Comparison of ENCODE assay signal across 20 mouse cellular contexts in the genomic region with DNA sequence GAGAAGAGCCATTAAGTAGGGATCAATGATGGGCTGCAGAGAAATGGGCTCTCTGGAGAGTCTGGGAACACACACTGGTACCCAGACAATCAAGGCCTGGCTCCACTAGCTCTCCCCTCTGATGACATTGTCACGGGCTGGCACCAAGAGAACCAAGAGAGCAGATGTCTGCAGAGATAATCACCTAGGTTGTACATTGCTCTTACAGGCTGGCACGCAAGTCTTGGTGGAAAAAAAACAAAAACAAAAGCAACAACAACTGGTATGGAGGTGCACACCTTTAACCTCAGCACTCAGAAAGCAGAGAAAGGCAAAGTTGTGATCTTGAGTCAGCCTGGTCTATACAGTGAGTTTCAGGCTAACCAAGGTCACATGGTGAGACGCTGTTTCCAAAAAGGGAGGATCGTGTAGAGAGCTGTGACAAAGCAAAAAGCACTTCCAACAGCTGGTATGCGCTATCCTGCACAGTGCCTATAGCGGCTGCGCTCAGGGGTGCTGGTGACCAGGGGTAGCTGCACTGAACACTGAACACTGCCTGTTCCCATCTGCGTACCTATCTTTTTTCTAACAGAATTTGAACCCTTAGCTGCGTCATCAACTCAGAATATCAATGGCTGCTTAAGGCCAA. TPM values are rescaled to one million over a fixed set of nuclear protein-coding genes. Genes with fewer than 3 reads are reported as not detected.
DNase-seq lines count a peak whose midpoint lies in the region; ATAC-seq and TF ChIP-seq lines count a peak whose summit lies in the region.
"Had no signal": no experiment of that assay in that cellular context is flagged by ENCODE, and none has a peak within 500 bp of the region (broad histone marks: within the 10 kb centered on the region; RNA-seq: fewer than 3 reads in every experiment).

No protein-coding gene starts in this region.

- no peak for DNase-seq in left cerebral cortex, adult 2 months (ENCODE audit: extremely low spot score in 1 of 2, low spot score in 2 of 2)
- DNase-seq in left cerebral cortex, adult 11 months (ENCODE audit: low spot score): no peak
- no peak for DNase-seq in heart, embryonic 10.5 days (ENCODE audit: low spot score)
- DNase-seq in frontal cortex, postnatal 36 days (ENCODE audit: low spot score in 2 of 2): no peak
- DNase-seq in layer of hippocampus, postnatal 25 days (ENCODE audit: extremely low spot score in 1 of 2, low spot score in 1 of 2): no peak
- DNase-seq: cerebellum, adult 2 months; cerebellum, postnatal 36 days; midbrain, embryonic 14.5 days; thymus, postnatal 25 days had no signal

- H3K4me1 ChIP-seq in liver, embryonic 15.5 days (replicated peaks): peaks cover 57% of the 10 kb centered on the region
- H3K4me1 ChIP-seq in heart, embryonic 10.5 days: peaks cover 11% of the 10 kb centered on the region

- intact Hi-C loops in left cerebral cortex, adult 2 months (cut with DNase I): loop anchor here (1.0 kb wide), 1 partner anchor 8 kb away; no protein-coding TSS in a partner anchor

- H3K27ac ChIP-seq in left cerebral cortex, adult 2 months: peak overlapping the region; percentile 80; the same call in 1 of the 2 replicates
- peak overlapping the region; percentile 60 for H3K27ac ChIP-seq in liver, embryonic 15.5 days (replicated peaks)
- no peak overlapping the region for H3K27ac ChIP-seq in heart, embryonic 10.5 days
- H3K27ac ChIP-seq: embryonic facial prominence, embryonic 12.5 days; hindbrain, embryonic 14.5 days; kidney, embryonic 15.5 days; macrophage had no signal

- no peak for TF ChIP-seq CTCF in left cerebral cortex, adult 2 months (IDR thresholded peaks at IDR 0.05)

- H3K9me3 ChIP-seq in liver, embryonic 15.5 days (replicated peaks): no peaks in the 10 kb centered on the region
- H3K9me3 ChIP-seq in heart, embryonic 10.5 days: no peaks in the 10 kb centered on the region
- H3K9me3 ChIP-seq: embryonic facial prominence, embryonic 12.5 days; heart, embryonic 12.5 days; kidney, embryonic 15.5 days had no signal

- no peak overlapping the region for H3K9ac ChIP-seq in liver, embryonic 15.5 days
- H3K9ac ChIP-seq: embryonic facial prominence, embryonic 12.5 days; heart, embryonic 12.5 days; hindbrain, embryonic 14.5 days; kidney, embryonic 15.5 days had no signal

- ATAC-seq in granulocyte monocyte progenitor cell, adult 5-6 weeks (replicated peaks; ENCODE audit: poor library complexity, severe bottlenecking): peak; percentile 29
- ATAC-seq in liver, embryonic 15.5 days (ENCODE audit: insufficient read depth): peak; percentile 82
- ATAC-seq in monocyte, adult 5-6 weeks (replicated peaks; ENCODE audit: insufficient number of reproducible peaks, low FRiP score, low TSS enrichment, poor library complexity, severe bottlenecking): 0 out of 2 replicates have a peak, but pooled peaks have one; percentile 14
- ATAC-seq: forebrain, embryonic 16.5 days; intestine, postnatal 0 days had no signal

- peak overlapping the region; percentile 34 for H3K4me2 ChIP-seq in liver, embryonic 15.5 days
- H3K4me2 ChIP-seq: embryonic facial prominence, embryonic 12.5 days; heart, embryonic 12.5 days; hindbrain, embryonic 14.5 days; kidney, embryonic 15.5 days had no signal

- H3K27me3 ChIP-seq in liver, embryonic 15.5 days: 0 out of 2 replicates have a peak, but pooled peaks cover 3% of the 10 kb centered on the region
- peaks cover 5% of the 10 kb centered on the region; the same call in 1 of the 2 replicates for H3K27me3 ChIP-seq in heart, embryonic 10.5 days (ENCODE audit: insufficient read depth, poor library complexity, severe bottlenecking)
- H3K27me3 ChIP-seq: embryonic facial prominence, embryonic 12.5 days; kidney, embryonic 15.5 days had no signal

- WGBS in liver, embryonic 15.5 days (ENCODE audit: insufficient replicate concordance): 41% methylated on average over 9 of the region's 9 CpGs
- 87% methylated on average over 9 of the region's 9 CpGs for WGBS in heart, embryonic 10.5 days

- no peaks in the 10 kb centered on the region for H3K36me3 ChIP-seq in liver, embryonic 15.5 days (replicated peaks)
- H3K36me3 ChIP-seq in heart, embryonic 10.5 days: no peaks in the 10 kb centered on the region
- H3K36me3 ChIP-seq: embryonic facial prominence, embryonic 12.5 days; heart, embryonic 12.5 days; kidney, embryonic 15.5 days had no signal

- no peak overlapping the region for H3K4me3 ChIP-seq in left cerebral cortex, adult 2 months
- no peak overlapping the region for H3K4me3 ChIP-seq in liver, embryonic 15.5 days (replicated peaks)
- H3K4me3 ChIP-seq in heart, embryonic 10.5 days: no peak overlapping the region
- H3K4me3 ChIP-seq: embryonic facial prominence, embryonic 12.5 days; heart, embryonic 12.5 days; kidney, embryonic 15.5 days had no signal

RNA-seq across cellular contexts. Expression of a gene that starts 50.0 kb away (rescaled TPM):
- 100 to 1,000 TPM; 186 to 188 TPM for total RNA-seq in left cerebral cortex, adult 2 months (2021)
- total RNA-seq in granulocyte monocyte progenitor cell, adult 5-6 weeks (2014; fragmentation: Nextera tagmentation): 1.1 and 3.2 TPM in 2 replicates
- 0.78 and 0.82 TPM in 2 replicates for total RNA-seq in granulocyte monocyte progenitor cell, adult 5-6 weeks (2017)
- 0.76 and 0.81 TPM in 2 replicates for polyA plus RNA-seq in liver, embryonic 15.5 days (2015; fragmentation: Nextera tagmentation; extraction: Ambion mirVana)
- total RNA-seq in monocyte, adult 5-6 weeks (2017): 186 to 201 TPM (median 194 TPM) in 3 replicates
- polyA plus RNA-seq in heart, embryonic 10.5 days (2016; fragmentation: Nextera tagmentation; extraction: Ambion mirVana): 5.2 and 7.0 TPM in 2 replicates
- total RNA-seq in layer of hippocampus, postnatal 25 days (2021): 100 to 1,000 TPM; 139 to 144 TPM

RNA-seq across cellular contexts. Expression of a gene that starts 58.7 kb away (rescaled TPM):
- total RNA-seq in left cerebral cortex, adult 2 months (2021): 10 to 100 TPM; 29.8 to 31.7 TPM
- total RNA-seq in granulocyte monocyte progenitor cell, adult 5-6 weeks (2014; fragmentation: Nextera tagmentation): not detected in 2 replicates
- total RNA-seq in granulocyte monocyte progenitor cell, adult 5-6 weeks (2017): not detected in 2 replicates
- 13.7 and 17.7 TPM in 2 replicates for polyA plus RNA-seq in liver, embryonic 15.5 days (2015; fragmentation: Nextera tagmentation; extraction: Ambion mirVana)
- total RNA-seq in monocyte, adult 5-6 weeks (2017): not detected in 3 replicates
- 1.6 and 1.7 TPM in 2 replicates for polyA plus RNA-seq in heart, embryonic 10.5 days (2016; fragmentation: Nextera tagmentation; extraction: Ambion mirVana)
- total RNA-seq in layer of hippocampus, postnatal 25 days (2021): 10 to 100 TPM; 21.9 to 22.6 TPM
- total RNA-seq: neutrophil, adult 5-6 weeks had no signal

Comparison
In these comparisons a context has a peak if more than half of its experiments do, and no peak if none do; other contexts are left out.
1. ATAC-seq: peak in every context shown above with its lines; median percentile 82 in liver, embryonic 15.5 days; 29 in granulocyte monocyte progenitor cell, adult 5-6 weeks; 14 in monocyte, adult 5-6 weeks.
2. RNA of a gene that starts 50.0 kb away (total RNA-seq): 186 to 201 TPM in monocyte, adult 5-6 weeks, 186 to 188 TPM in left cerebral cortex, adult 2 months and 139 to 144 TPM in layer of hippocampus, postnatal 25 days; 0.78 to 3.2 TPM in granulocyte monocyte progenitor cell, adult 5-6 weeks; every median in the first group is over 10 times any median in the second.
3. RNA of a gene that starts 58.7 kb away (total RNA-seq): 29.8 to 31.7 TPM in left cerebral cortex, adult 2 months and 21.9 to 22.6 TPM in layer of hippocampus, postnatal 25 days; not detected in granulocyte monocyte progenitor cell, adult 5-6 weeks and not detected in monocyte, adult 5-6 weeks; every median in the first group is over 10 times any median in the second.